Mouse (Mus musculus): ENCODE data around the gene Olfr741.

The Olfr741 gene

DNA sequence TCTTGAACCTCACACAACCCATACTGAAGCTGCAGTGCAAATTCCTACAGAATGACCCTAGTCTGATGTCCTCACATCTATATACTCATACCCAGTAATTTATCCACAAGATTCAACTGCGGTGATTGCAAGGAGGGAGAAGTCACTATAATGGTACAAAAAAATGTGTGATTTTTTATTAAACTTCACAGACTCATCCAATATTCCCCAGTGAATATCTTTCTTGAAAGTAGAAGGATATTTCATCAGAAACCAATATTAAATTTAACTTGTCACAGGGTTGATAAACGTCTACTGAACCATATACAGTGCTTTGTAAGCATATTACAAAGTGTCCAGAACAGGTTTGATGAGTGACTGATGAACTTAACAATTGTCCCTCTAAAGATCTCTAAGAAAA is at the start of gene Olfr741:
Gene Olfr741 (plus strand): TSS at position 301 of the 400 bp plus-strand sequence.
- no peak for DNase-seq (ENCODE audit: low read depth, low spot score)

DNA sequence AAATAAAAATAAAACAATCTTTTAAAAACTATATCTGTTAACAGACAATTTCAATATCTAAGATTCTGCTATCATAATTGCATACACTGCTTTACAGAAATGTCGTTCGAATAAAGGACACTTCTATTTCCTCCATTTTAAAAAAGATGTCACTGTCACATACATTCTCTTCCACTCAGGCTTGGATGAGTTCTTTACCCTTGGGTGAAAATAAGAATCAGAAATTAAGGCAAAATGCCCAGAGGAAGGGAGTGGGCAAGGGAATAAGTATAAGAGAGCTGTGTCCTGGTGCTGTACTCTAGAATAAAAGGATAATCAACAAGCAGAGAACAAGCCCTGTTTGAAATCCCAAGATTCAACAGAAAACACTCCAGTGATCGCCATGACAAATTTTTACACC is 27.3 kb upstream of the Olfr741 start, which contains the start of gene Olfr740:
Gene Olfr740 (plus strand): TSS at position 301 of the 400 bp plus-strand sequence.
- no peak for DNase-seq (ENCODE audit: low read depth, low spot score)

GRCm38 (mm10) chr14:50478406-50478805 is 5.9 kb downstream of the Olfr741 start:
- no peak for DNase-seq (ENCODE audit: low read depth, low spot score)

- no peak for DNase-seq (ENCODE audit: low read depth, low spot score)
Measured at GRCm38 (mm10) chr14:50503300-50503699, 30.8 kb downstream of the Olfr741 start, which contains the start of gene Olfr742. Gene Olfr742 (plus strand): TSS chr14:50503600.

DNA sequence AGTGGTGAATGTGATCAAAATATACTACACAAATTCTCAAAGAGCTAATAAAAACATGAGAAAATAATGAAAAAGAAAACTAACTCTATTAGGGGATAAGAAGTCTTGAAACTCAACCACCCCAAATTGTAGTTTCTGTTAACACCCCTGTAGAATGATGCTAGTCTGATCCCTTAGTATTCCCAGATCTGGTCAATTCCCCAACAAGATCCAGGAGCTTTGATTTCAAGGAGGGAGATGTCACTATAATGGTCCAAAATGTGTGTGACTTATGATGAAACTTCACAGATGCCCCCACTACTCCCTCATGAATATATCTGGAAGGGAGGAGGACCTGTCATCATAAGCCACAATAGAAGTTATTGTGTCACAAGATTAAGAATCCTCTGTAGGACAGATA is 49.0 kb downstream of the Olfr741 start, which contains the start of gene Olfr743:
Gene Olfr743 (plus strand): TSS at position 301 of the 400 bp plus-strand sequence.
- no peak for DNase-seq (ENCODE audit: low read depth, low spot score)
